Mouse (Mus musculus) CH12.LX (cell line): Measurements from ENCODE around the gene Aaed1. TPM values are rescaled to one million over a fixed set of nuclear protein-coding genes. Genes with fewer than 3 reads are reported as not detected.
A peak's percentile ranks its signal among the peaks of the same experiment; 100 is the strongest.

ENCODE experiments used
- DNase-seq: peaks from one replicate; pipeline ENCODE4 v3.0.0-alpha.2; 2013; ENCODE audit errors: extremely low read depth
- H3K27ac ChIP-seq: 2 replicates; pipeline ENCODE4 v1.5.1; 2012; ENCODE audit warnings: low read depth, mild to moderate bottlenecking, control low read depth, moderate library complexity; ENCODE audit not compliant: insufficient read depth
- H3K27me3 ChIP-seq: replicated peaks from 2 replicates; pipeline ENCODE3; 2012; ENCODE audit warnings: inconsistent platforms
- H3K36me3 ChIP-seq, 2 experiments: replicated peaks in 1 of 2; 2 replicates each; pipeline versions ENCODE3 to v1.6.1; 2012; ENCODE audit warnings: inconsistent platforms in 1 of 2, low read length in 1 of 2, mild to moderate bottlenecking in 1 of 2, mixed read lengths in 1 of 2, moderate library complexity in 1 of 2; ENCODE audit not compliant: control insufficient read depth in 1 of 2, insufficient read depth in 1 of 2
- H3K4me1 ChIP-seq, 2 experiments: 2 replicates each; pipeline ENCODE4 v1.6.1; 2012; ENCODE audit warnings: inconsistent platforms in 1 of 2, moderate library complexity in 1 of 2; ENCODE audit not compliant: insufficient read depth in 2 of 2, control insufficient read depth in 1 of 2
- H3K4me2 ChIP-seq: 2 replicates; pipeline ENCODE4 v1.6.1; 2012; ENCODE audit warnings: low read depth, mild to moderate bottlenecking, control low read depth; ENCODE audit not compliant: poor library complexity, insufficient read depth, severe bottlenecking
- H3K4me3 ChIP-seq, 3 experiments: fragments of 150-350 bp in 1 of 3; sonication (generic) in 1 of 3; replicated peaks in 1 of 3; 2 replicates each; pipeline versions ENCODE3 to v1.5.1; 2011 to 2012; ENCODE audit warnings: low read depth in 2 of 3, low read length in 2 of 3, mild to moderate bottlenecking in 2 of 3, moderate library complexity in 2 of 3, control low read depth in 1 of 3, improper control_type of control experiment in 1 of 3, inconsistent platforms in 1 of 3, mixed read lengths in 1 of 3; ENCODE audit not compliant: poor library complexity in 1 of 3
- H3K79me2 ChIP-seq: replicated peaks from 2 replicates; pipeline ENCODE4 v1.6.1; 2012; ENCODE audit warnings: mild to moderate bottlenecking, moderate library complexity; ENCODE audit not compliant: control insufficient read depth, poor library complexity, insufficient read depth, severe bottlenecking; ENCODE audit errors: extremely low read depth
- H3K9ac ChIP-seq: 2 replicates; pipeline ENCODE4 v1.6.1; 2012; ENCODE audit warnings: low read depth, mild to moderate bottlenecking, control low read depth, moderate library complexity; ENCODE audit not compliant: insufficient read depth
- H3K9me3 ChIP-seq: replicated peaks from 2 replicates; pipeline ENCODE3; 2012; ENCODE audit warnings: low read length, inconsistent platforms, mixed read lengths
- CHD1 ChIP-seq: IDR thresholded peaks from 2 replicates; pipeline ENCODE4 v1.6.1; 2012; ENCODE audit warnings: low read depth, low read length, improper control_type of control experiment, inconsistent platforms
- CTCF ChIP-seq, 2 experiments: IDR thresholded peaks in 1 of 2; conservative IDR thresholded peaks in 1 of 2; 2 replicates each; pipeline ENCODE4 v1.5.1; 2011 to 2012; ENCODE audit warnings: low read depth in 2 of 2, low read length in 2 of 2, improper control_type of control experiment in 1 of 2, inconsistent platforms in 1 of 2, mild to moderate bottlenecking in 1 of 2, moderate library complexity in 1 of 2
- ELF1 ChIP-seq: IDR thresholded peaks from 2 replicates; pipeline ENCODE4 v1.6.1; 2014; ENCODE audit warnings: low read depth, mild to moderate bottlenecking, inconsistent platforms, low read length, improper control_type of control experiment
- EP300 ChIP-seq: IDR thresholded peaks from 2 replicates; pipeline ENCODE4 v1.6.1; 2011; ENCODE audit warnings: low read length, improper control_type of control experiment
- IRF4 ChIP-seq: IDR thresholded peaks from 2 replicates; pipeline ENCODE4 v1.6.1; 2014; ENCODE audit warnings: low read depth, mild to moderate bottlenecking, inconsistent platforms, low read length, improper control_type of control experiment
- JUND ChIP-seq: conservative IDR thresholded peaks from 2 replicates; pipeline ENCODE4 v1.6.1; 2011; ENCODE audit warnings: low read depth, low read length, improper control_type of control experiment
- MYC ChIP-seq: IDR thresholded peaks from 2 replicates; pipeline ENCODE4 v1.6.1; 2011; ENCODE audit warnings: low read depth, mild to moderate bottlenecking, improper control_type of control experiment, low read length
- NELFE ChIP-seq: IDR thresholded peaks from 2 replicates; pipeline ENCODE4 v1.6.1; 2011; ENCODE audit warnings: low read depth, low read length, improper control_type of control experiment
- POLR2A ChIP-seq: IDR thresholded peaks from 2 replicates; pipeline ENCODE4 v1.6.1; 2011; ENCODE audit warnings: low read depth, mild to moderate bottlenecking, improper control_type of control experiment, low read length
- RAD21 ChIP-seq: IDR thresholded peaks from 2 replicates; pipeline ENCODE4 v1.6.1; 2011; ENCODE audit warnings: low read depth, mild to moderate bottlenecking, low read length, improper control_type of control experiment, moderate library complexity
- SMC3 ChIP-seq: IDR thresholded peaks from 2 replicates; pipeline ENCODE4 v1.6.1; 2011; ENCODE audit warnings: low read depth, low read length, improper control_type of control experiment
- TCF12 ChIP-seq: IDR thresholded peaks from 2 replicates; pipeline ENCODE4 v1.6.1; 2014; ENCODE audit warnings: low read depth, mild to moderate bottlenecking, inconsistent platforms, low read length, improper control_type of control experiment
- USF1 ChIP-seq: IDR thresholded peaks from 2 replicates; pipeline ENCODE4 v1.6.1; 2014; ENCODE audit warnings: low read depth, mild to moderate bottlenecking, inconsistent platforms, low read length, improper control_type of control experiment
- ZNF384 ChIP-seq: IDR thresholded peaks from 2 replicates; pipeline ENCODE4 v1.6.1; 2012; ENCODE audit warnings: low read depth, low read length, improper control_type of control experiment, inconsistent platforms
- dilution Hi-C: fragments of 300-500 bp; cut with MboI; formaldehyde crosslinking; loops from 2 replicates; pipeline ENCODE4 v1.14.3; 2020; ENCODE audit warnings: low sequenced_read_pairs; ENCODE audit not compliant: extremely low pct_unique_long_range_greater_than_20kb, extremely low pct_ligation_motif_present
- in situ Hi-C: fragments of 300-500 bp; cut with MboI; formaldehyde crosslinking; loops from 3 replicates; pipeline ENCODE4 v1.14.3; 2019; ENCODE audit warnings: low sequenced_read_pairs, low pct_ligation_motif_present, low pct_unique_long_range_greater_than_20kb, mixed read lengths
- polyA plus RNA-seq: library from polyadenylated mRNA; unstranded; fragments of >175 nt; gene quantifications from 2 replicates; pipeline ENCODE4 v1.2.1, GENCODE M21; 2012; ENCODE audit warnings: low read depth; ENCODE audit not compliant: insufficient read length
- total RNA-seq, 2 experiments: library from RNA; depleted of rRNA; stranded (reverse); fragments of 300-350 nt in 1 of 2; fragments of >200 nt in 1 of 2; gene quantifications; 2 replicates each; pipeline ENCODE4 v1.2.3; 2012 to 2014

Aaed1 gene
- total and polyA plus RNA-seq, 3 experiments, result 8.2 to 22.1 (median 12.2) TPM

GRCm38 (mm10) chr13:64307508-64307907 is 5.0 kb downstream of the Aaed1 start:
- Histone ChIP-seq H3K4me1 (peaks cover 9 to 41% of the 10 kb centered on the region in 2 experiments), H3K27me3 (no peaks in the 10 kb centered on the region), H3K9me3 (no peaks in the 10 kb centered on the region), H3K79me2 (no peaks in the 10 kb centered on the region), H3K4me3 (no peak overlapping the region), H3K27ac (no peak overlapping the region), H3K9ac (no peak overlapping the region), H3K4me2 (no peak overlapping the region), H3K36me3 (peaks cover 20 to 37% of the 10 kb centered on the region in 2 experiments)
- TF ChIP-seq NELFE, result no peak
- no peak for TF ChIP-seq TCF12
- TF ChIP-seq IRF4, result no peak
- TF ChIP-seq EP300, result no peak
- no peak for TF ChIP-seq USF1
- TF ChIP-seq JUND, result no peak
- DNase-seq, result no peak
- in situ Hi-C loops, result no loop called here
- dilution Hi-C loops, result no loop called here

DNA sequence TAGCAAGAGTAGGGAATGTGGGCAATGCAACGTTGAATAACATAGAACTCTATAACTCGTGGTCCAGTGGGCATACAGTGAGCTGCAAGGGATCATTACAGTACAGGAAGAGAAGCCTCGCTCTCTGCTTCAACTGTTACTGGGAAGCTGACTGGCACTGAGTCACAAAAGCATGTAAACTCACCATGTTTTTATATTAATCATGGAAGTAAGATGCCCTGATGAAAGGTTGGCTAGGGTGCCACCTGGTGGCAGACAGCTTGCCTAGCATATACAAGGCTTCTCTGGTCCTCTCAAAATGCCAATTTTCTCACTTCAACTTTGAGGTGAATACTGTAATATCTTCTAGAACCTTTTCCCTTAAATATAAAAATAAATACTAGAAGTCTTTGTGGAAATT is 6.4 kb downstream of the Aaed1 start:
- no peak overlapping the region for H3K4me2 ChIP-seq
- DNase-seq, result peak; percentile 62
- no peaks in the 10 kb centered on the region for H3K9me3 ChIP-seq
- in situ Hi-C loops (no loop called here), dilution Hi-C loops (no loop called here)
- H3K9ac ChIP-seq, result no peak overlapping the region
- no peaks in the 10 kb centered on the region for H3K27me3 ChIP-seq
- no peak overlapping the region for H3K4me3 ChIP-seq
- H3K4me1 ChIP-seq, result peaks cover 9 to 35% of the 10 kb centered on the region in 2 experiments
- peaks cover 24 to 37% of the 10 kb centered on the region in 2 experiments for H3K36me3 ChIP-seq
- H3K27ac ChIP-seq, result no peak overlapping the region
- no peaks in the 10 kb centered on the region for H3K79me2 ChIP-seq
- TF ChIP-seq RAD21, result peak; percentile 69
- no peak for TF ChIP-seq CHD1
- TF ChIP-seq CTCF (conservative IDR thresholded peaks at IDR 0.05 in 1 of 2, IDR thresholded peaks at IDR 0.05 in 1 of 2; ENCODE audit: low read depth in 2 of 2, low read length in 2 of 2), result peak; percentile 86
- peak; percentile 84 for TF ChIP-seq SMC3
- TF ChIP-seq JUND, result no peak
- TF ChIP-seq MYC, result no peak
- TF ChIP-seq ELF1, result no peak
- TF ChIP-seq ZNF384, result no peak

GRCm38 (mm10) chr13:64299069-64299468 is 13.4 kb downstream of the Aaed1 start:
- H3K36me3 ChIP-seq, result peaks cover 8 to 27% of the 10 kb centered on the region in 2 experiments
- no peak overlapping the region for H3K27ac ChIP-seq
- no peaks in the 10 kb centered on the region for H3K9me3 ChIP-seq
- no peak for DNase-seq
- TF ChIP-seq CHD1, result no peak
- no peak for TF ChIP-seq MYC
- no peak for TF ChIP-seq POLR2A
- no peaks in the 10 kb centered on the region for H3K79me2 ChIP-seq
- no peak overlapping the region for H3K9ac ChIP-seq
- H3K4me2 ChIP-seq, result no peak overlapping the region
- H3K27me3 ChIP-seq, result no peaks in the 10 kb centered on the region
- dilution Hi-C loops (no loop called here), in situ Hi-C loops (no loop called here)
- H3K4me3 ChIP-seq, result no peak overlapping the region
- H3K4me1 ChIP-seq, result no peaks in the 10 kb centered on the region
